In genomic region chr8:118031406-118031805, GRCm38 (mm10) we compare ENCODE assay signal across 25 mouse cellular contexts.
"Had no signal": no experiment of that assay in that cellular context is flagged by ENCODE, and none has a peak within 500 bp of the region (broad histone marks: within the 10 kb centered on the region; RNA-seq: fewer than 3 reads in every experiment).

No protein-coding gene starts in this region.

- H3K27ac ChIP-seq: gastrocnemius, adult 2 months; heart, embryonic 10.5 days; hindbrain, embryonic 10.5 days; hindbrain, embryonic 12.5 days; intestine, embryonic 15.5 days; layer of hippocampus, adult 2 months; left cerebral cortex, adult 2 months; limb, embryonic 10.5 days; limb, embryonic 12.5 days had no signal

- DNase-seq: gastrocnemius, adult 2 months; gastrocnemius, postnatal 10 days; gastrocnemius, postnatal 25 days; heart, adult 18-20 months; heart, postnatal 10 days; heart, postnatal 4 days; kidney, adult 18-20 months; kidney, adult 8-10 months; kidney, postnatal 10 days; kidney, postnatal 25 days; kidney, postnatal 4 days; liver had no signal

- H3K9me3 ChIP-seq: heart, embryonic 10.5 days; hindbrain, embryonic 10.5 days; hindbrain, embryonic 12.5 days; intestine, embryonic 15.5 days; limb, embryonic 10.5 days; limb, embryonic 12.5 days had no signal

- H3K36me3 ChIP-seq: heart, embryonic 10.5 days; heart, embryonic 12.5 days; hindbrain, embryonic 10.5 days; hindbrain, embryonic 12.5 days; intestine, embryonic 15.5 days; limb, embryonic 10.5 days; limb, embryonic 12.5 days had no signal

- ATAC-seq: hindbrain, embryonic 16.5 days; inflammation-experienced regulatory T-cells, adult 6 months; intestine, embryonic 15.5 days; intestine, postnatal 0 days had no signal

- H3K9ac ChIP-seq: heart, embryonic 12.5 days; hindbrain, embryonic 12.5 days; intestine, embryonic 15.5 days; limb, embryonic 12.5 days had no signal

- H3K4me2 ChIP-seq: heart, embryonic 12.5 days; hindbrain, embryonic 12.5 days; intestine, embryonic 15.5 days; limb, embryonic 12.5 days; liver, embryonic 11.5 days had no signal

- H3K4me1 ChIP-seq: heart, embryonic 10.5 days; heart, embryonic 12.5 days; intestine, embryonic 15.5 days; limb, embryonic 12.5 days had no signal

- H3K4me3 ChIP-seq: gastrocnemius, adult 2 months; heart, embryonic 10.5 days; heart, embryonic 12.5 days; hindbrain, embryonic 10.5 days; hindbrain, embryonic 12.5 days; intestine, embryonic 15.5 days; layer of hippocampus, adult 2 months; left cerebral cortex, adult 2 months; limb, embryonic 10.5 days; limb, embryonic 12.5 days had no signal

- H3K27me3 ChIP-seq: heart, embryonic 12.5 days; hindbrain, embryonic 12.5 days; intestine, embryonic 15.5 days; limb, embryonic 12.5 days had no signal
